Mouse (Mus musculus): Measurements from ENCODE around the gene Gcg.

- no peak for TF ChIP-seq CTCF (IDR thresholded peaks at IDR 0.05; ENCODE audit: borderline replicate concordance, insufficient read depth, low read length)
- TF ChIP-seq POLR2A (IDR thresholded peaks at IDR 0.05; ENCODE audit: low read depth, low read length): no peak
Observed at GRCm38 (mm10) chr2:62498086-62498485, 14.6 kb upstream of the Gcg start.
